Mouse (Mus musculus): Measurements from ENCODE around the gene Krtap5-4. TPM values are rescaled to one million over a fixed set of nuclear protein-coding genes. Genes with fewer than 3 reads are reported as not detected.

Gene Krtap5-4
- polyA plus RNA-seq, 1 experiment from 2014 or later, result not detected

DNA sequence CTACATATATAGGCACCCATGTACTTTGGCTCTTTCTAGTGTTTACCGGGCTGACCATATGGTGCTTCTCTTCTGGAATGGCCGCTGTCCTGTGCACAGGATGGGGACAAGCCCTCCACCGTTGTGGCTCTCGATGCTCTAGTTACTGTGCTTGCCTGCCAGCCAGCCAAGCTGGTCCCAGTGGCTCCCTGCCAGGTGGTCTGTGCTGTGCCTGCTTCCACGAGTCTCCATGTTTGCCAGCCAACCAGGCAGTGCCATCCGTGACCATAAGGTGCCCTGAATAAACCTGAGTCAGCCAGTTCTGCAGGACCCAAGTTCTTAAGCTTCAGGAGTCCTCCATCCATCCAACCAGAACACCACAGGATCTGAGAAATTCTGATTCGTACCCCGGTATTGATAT is 31.8 kb downstream of the Krtap5-4 start:
- WGBS, result 87% methylated on average over 8 of the region's 8 CpGs
- H3K9me3 ChIP-seq (ENCODE audit: low read depth, low read length), result no peaks in the 10 kb centered on the region
- no peaks in the 10 kb centered on the region for H3K27me3 ChIP-seq (ENCODE audit: insufficient read depth, low read length)
- no peak for DNase-seq
- ATAC-seq (ENCODE audit: insufficient read depth), result no peak
- no peaks in the 10 kb centered on the region for H3K4me1 ChIP-seq (ENCODE audit: insufficient read depth)
- TF ChIP-seq CTCF (IDR thresholded peaks at IDR 0.05; ENCODE audit: low read depth), result no peak
- H3K27ac ChIP-seq (ENCODE audit: low read depth), result no peak overlapping the region
- no peaks in the 10 kb centered on the region for H3K36me3 ChIP-seq (ENCODE audit: insufficient read depth)
- no peak overlapping the region for H3K9ac ChIP-seq
- no peak overlapping the region for H3K4me3 ChIP-seq (ENCODE audit: low read depth, low read length)
- no peak overlapping the region for H3K4me2 ChIP-seq

GRCm38 (mm10) chr7:142340269-142340970 is 37.1 kb downstream of the Krtap5-4 start:
- no peaks in the 10 kb centered on the region for H3K27me3 ChIP-seq (ENCODE audit: insufficient read depth, low read length)
- H3K9ac ChIP-seq, result 0 out of 2 replicates have a peak overlapping the region, but pooled peaks have one; percentile 2
- ATAC-seq (ENCODE audit: insufficient read depth) (no peak), DNase-seq (no peak)
- WGBS, result 52% methylated on average over 10 of the region's 10 CpGs
- H3K9me3 ChIP-seq (ENCODE audit: low read depth, low read length), result no peaks in the 10 kb centered on the region
- peaks cover 2% of the 10 kb centered on the region; the same call in 1 of the 2 replicates for H3K4me1 ChIP-seq (ENCODE audit: insufficient read depth)
- no peaks in the 10 kb centered on the region for H3K36me3 ChIP-seq (ENCODE audit: insufficient read depth)
- no peak overlapping the region for H3K27ac ChIP-seq (ENCODE audit: low read depth)
- peak; percentile 32 for TF ChIP-seq CTCF (IDR thresholded peaks at IDR 0.05; ENCODE audit: low read depth)
- no peak overlapping the region for H3K4me3 ChIP-seq (ENCODE audit: low read depth, low read length)
- no peak overlapping the region for H3K4me2 ChIP-seq

DNA sequence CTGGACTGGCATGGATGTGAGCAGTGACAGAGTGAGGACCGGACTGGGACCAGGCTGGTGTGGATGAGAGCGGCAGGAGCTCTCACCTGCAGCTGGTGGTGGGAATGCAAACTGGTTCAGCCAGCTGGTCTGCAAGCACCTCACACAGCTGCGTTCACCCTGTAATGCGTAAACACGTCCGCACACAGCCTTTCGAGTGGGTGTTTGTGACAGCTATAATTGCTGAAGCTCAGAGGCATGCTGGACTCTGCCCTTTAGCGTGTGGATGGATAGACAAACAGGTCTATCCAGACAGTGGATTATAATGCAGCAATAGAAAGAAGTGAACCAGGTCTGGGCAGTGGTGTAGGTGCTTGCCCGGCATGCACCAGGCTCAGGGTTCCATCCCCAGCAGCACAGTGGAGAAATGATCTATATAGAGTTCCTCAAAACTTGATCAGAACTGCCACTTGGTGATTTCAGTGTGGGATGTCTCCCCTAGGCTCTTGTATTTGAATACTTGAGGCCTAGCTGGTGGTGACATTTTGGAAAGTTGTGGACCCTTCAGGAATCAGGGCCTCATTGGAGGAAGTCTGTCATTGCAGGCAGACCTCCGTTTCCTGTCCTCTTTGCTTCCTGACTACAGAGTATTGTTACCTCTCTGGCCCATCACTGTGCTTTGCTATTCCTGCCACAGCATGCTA is 38.4 kb downstream of the Krtap5-4 start:
- no peaks in the 10 kb centered on the region for H3K27me3 ChIP-seq (ENCODE audit: insufficient read depth, low read length)
- H3K9ac ChIP-seq, result 0 out of 2 replicates have a peak overlapping the region, but pooled peaks have one; percentile 10
- peaks cover 2% of the 10 kb centered on the region; the same call in 1 of the 2 replicates for H3K4me1 ChIP-seq (ENCODE audit: insufficient read depth)
- peak overlapping the region; percentile 7; the same call in 1 of the 2 replicates for H3K4me2 ChIP-seq
- H3K9me3 ChIP-seq (ENCODE audit: low read depth, low read length), result no peaks in the 10 kb centered on the region
- peak; percentile 42 for DNase-seq
- 0 out of 2 replicates have a peak overlapping the region, but pooled peaks have one; percentile 19 for H3K27ac ChIP-seq (ENCODE audit: low read depth)
- no peak overlapping the region for H3K4me3 ChIP-seq (ENCODE audit: low read depth, low read length)
- no peak for TF ChIP-seq CTCF (IDR thresholded peaks at IDR 0.05; ENCODE audit: low read depth)
- ATAC-seq (ENCODE audit: insufficient read depth), result peak; percentile 61
- no peaks in the 10 kb centered on the region for H3K36me3 ChIP-seq (ENCODE audit: insufficient read depth)
- 33% methylated on average over 10 of the region's 10 CpGs for WGBS

GRCm38 (mm10) chr7:142342247-142342640 is 38.9 kb downstream of the Krtap5-4 start:
- TF ChIP-seq CTCF (IDR thresholded peaks at IDR 0.05; ENCODE audit: low read depth), result no peak
- H3K27ac ChIP-seq (ENCODE audit: low read depth), result no peak overlapping the region
- H3K4me3 ChIP-seq (ENCODE audit: low read depth, low read length), result no peak overlapping the region
- no peaks in the 10 kb centered on the region for H3K27me3 ChIP-seq (ENCODE audit: insufficient read depth, low read length)
- H3K4me1 ChIP-seq (ENCODE audit: insufficient read depth), result peaks cover 2% of the 10 kb centered on the region; the same call in 1 of the 2 replicates
- DNase-seq (no peak), ATAC-seq (ENCODE audit: insufficient read depth) (no peak)
- H3K9ac ChIP-seq, result no peak overlapping the region
- WGBS, result 51% methylated on average over 3 of the region's 3 CpGs
- H3K9me3 ChIP-seq (ENCODE audit: low read depth, low read length), result no peaks in the 10 kb centered on the region
- no peak overlapping the region for H3K4me2 ChIP-seq
- no peaks in the 10 kb centered on the region for H3K36me3 ChIP-seq (ENCODE audit: insufficient read depth)

- ATAC-seq (ENCODE audit: insufficient read depth), result no peak
- no peaks in the 10 kb centered on the region for H3K27me3 ChIP-seq (ENCODE audit: insufficient read depth, low read length)
- H3K9me3 ChIP-seq (ENCODE audit: low read depth, low read length), result no peaks in the 10 kb centered on the region
- TF ChIP-seq CTCF (IDR thresholded peaks at IDR 0.05; ENCODE audit: low read depth), result no peak
- no peaks in the 10 kb centered on the region for H3K36me3 ChIP-seq (ENCODE audit: insufficient read depth)
- no peak overlapping the region for H3K9ac ChIP-seq
- H3K4me3 ChIP-seq (ENCODE audit: low read depth, low read length), result no peak overlapping the region
- no peak for DNase-seq
- no peaks in the 10 kb centered on the region for H3K4me1 ChIP-seq (ENCODE audit: insufficient read depth)
- WGBS, result 41% methylated on average over 4 of the region's 4 CpGs
- no peak overlapping the region for H3K4me2 ChIP-seq
- no peak overlapping the region for H3K27ac ChIP-seq (ENCODE audit: low read depth)
Observed at GRCm38 (mm10) chr7:142347542-142347941, 44.2 kb downstream of the Krtap5-4 start.

GRCm38 (mm10) chr7:142349308-142349961 is 46.1 kb downstream of the Krtap5-4 start:
- no peak for TF ChIP-seq CTCF (IDR thresholded peaks at IDR 0.05; ENCODE audit: low read depth)
- no peak for DNase-seq
- WGBS, result 28% methylated on average over 9 of the region's 9 CpGs
- H3K27me3 ChIP-seq (ENCODE audit: insufficient read depth, low read length), result no peaks in the 10 kb centered on the region
- H3K4me1 ChIP-seq (ENCODE audit: insufficient read depth), result no peaks in the 10 kb centered on the region
- no peaks in the 10 kb centered on the region for H3K36me3 ChIP-seq (ENCODE audit: insufficient read depth)
- ATAC-seq (ENCODE audit: insufficient read depth), result peak; percentile 38; the same call in 1 of the 2 replicates
- H3K9me3 ChIP-seq (ENCODE audit: low read depth, low read length), result no peaks in the 10 kb centered on the region
- no peak overlapping the region for H3K4me2 ChIP-seq
- H3K27ac ChIP-seq (ENCODE audit: low read depth), result no peak overlapping the region
- H3K9ac ChIP-seq, result no peak overlapping the region
- no peak overlapping the region for H3K4me3 ChIP-seq (ENCODE audit: low read depth, low read length)

- no peak overlapping the region for H3K4me2 ChIP-seq
- DNase-seq, result no peak
- no peak overlapping the region for H3K4me3 ChIP-seq (ENCODE audit: low read depth, low read length)
- no peak overlapping the region for H3K27ac ChIP-seq (ENCODE audit: low read depth)
- TF ChIP-seq CTCF (IDR thresholded peaks at IDR 0.05; ENCODE audit: low read depth), result no peak
- no peaks in the 10 kb centered on the region for H3K36me3 ChIP-seq (ENCODE audit: insufficient read depth)
- no peaks in the 10 kb centered on the region for H3K27me3 ChIP-seq (ENCODE audit: insufficient read depth, low read length)
- no peaks in the 10 kb centered on the region for H3K9me3 ChIP-seq (ENCODE audit: low read depth, low read length)
- no peaks in the 10 kb centered on the region for H3K4me1 ChIP-seq (ENCODE audit: insufficient read depth)
- no peak for ATAC-seq (ENCODE audit: insufficient read depth)
- 57% methylated on average over 5 of the region's 5 CpGs for whole genome bisulfite sequencing
- H3K9ac ChIP-seq, result no peak overlapping the region
Observed at GRCm38 (mm10) chr7:142351569-142351968, 48.2 kb downstream of the Krtap5-4 start.

Measured in lung, embryonic 14.5 days (tissue).